Comparison of ENCODE assay signal across 7 mouse cellular contexts in the genomic region with DNA sequence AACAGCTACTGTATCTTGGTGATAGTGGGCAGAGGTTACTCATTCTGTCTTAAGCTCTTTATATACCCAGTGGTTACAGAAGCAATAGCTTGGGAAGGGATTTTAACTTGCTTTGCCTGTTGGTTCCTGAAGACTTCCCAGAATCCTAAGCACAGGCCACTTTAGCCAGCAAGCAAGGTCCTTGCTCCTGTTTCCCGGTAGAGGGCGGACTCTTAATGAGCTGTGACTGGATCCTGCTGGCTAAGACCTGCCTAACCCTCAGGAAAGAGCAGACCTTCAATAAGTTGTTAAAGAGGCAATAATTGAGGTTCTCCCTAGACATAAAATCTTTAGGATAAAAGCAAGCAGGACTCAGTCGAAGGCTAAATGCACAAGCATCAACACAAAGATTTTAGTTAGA.
DNase-seq lines count a peak whose midpoint lies in the region; ATAC-seq and TF ChIP-seq lines count a peak whose summit lies in the region.

No protein-coding gene starts in this region.

- no peak overlapping the region for H3K4me3 ChIP-seq in left cerebral cortex, adult 2 months
- H3K4me3 ChIP-seq in liver, postnatal 0 days (ENCODE audit: low read depth, low read length): no peak overlapping the region

- intact Hi-C loops in left cerebral cortex, adult 2 months (cut with DNase I): loop anchor here (5.0 kb wide), 3 partner anchors 96 to 386 kb away; a partner anchor contains a TSS

- DNase-seq in left cerebral cortex, adult 2 months (ENCODE audit: extremely low spot score in 1 of 2, low spot score in 2 of 2): no peak
- DNase-seq in left cerebral cortex, adult 11 months (ENCODE audit: low spot score): no peak
- DNase-seq in brain, embryonic 14.5 days (ENCODE audit: low read depth): peak; percentile 88
- peak; percentile 71 for DNase-seq in embryo, embryonic 10 days (ENCODE audit: low spot score)
- no peak for DNase-seq in liver, postnatal 0 days
- no peak for DNase-seq in urinary bladder, postnatal 10 days (ENCODE audit: low spot score)

- no peak overlapping the region for H3K4me2 ChIP-seq in liver, postnatal 0 days (ENCODE audit: low read depth, low read length)

- H3K27me3 ChIP-seq in liver, postnatal 0 days (ENCODE audit: insufficient read depth, low read length): no peaks in the 10 kb centered on the region

- H3K36me3 ChIP-seq in liver, postnatal 0 days (replicated peaks; ENCODE audit: insufficient read depth, low read length): no peaks in the 10 kb centered on the region

- no peak overlapping the region for H3K9ac ChIP-seq in liver, postnatal 0 days (replicated peaks)

- no peaks in the 10 kb centered on the region for H3K9me3 ChIP-seq in liver, postnatal 0 days (ENCODE audit: low read length)

- ATAC-seq in liver, postnatal 0 days: no peak
- ATAC-seq in megakaryocyte-erythroid progenitor cell, adult 5-6 weeks (replicated peaks; ENCODE audit: low FRiP score, low TSS enrichment, poor library complexity, severe bottlenecking): no peak

- 16% methylated on average over 3 of the region's 3 CpGs for WGBS in liver, postnatal 0 days (ENCODE audit: insufficient replicate concordance)

- no peaks in the 10 kb centered on the region for H3K4me1 ChIP-seq in liver, postnatal 0 days (ENCODE audit: insufficient read depth)

- peak; percentile 74 for TF ChIP-seq CTCF in left cerebral cortex, adult 2 months (IDR thresholded peaks at IDR 0.05)
- TF ChIP-seq CTCF in brain, embryonic 14.5 days (IDR thresholded peaks at IDR 0.05; ENCODE audit: borderline replicate concordance, extremely low read depth, insufficient read depth, insufficient read length): peak; percentile 82
- TF ChIP-seq CTCF in liver, postnatal 0 days (IDR thresholded peaks at IDR 0.05; ENCODE audit: low read depth): peak; percentile 38; the same call in 1 of the 2 replicates

- no peak overlapping the region for H3K27ac ChIP-seq in left cerebral cortex, adult 2 months
- no peak overlapping the region for H3K27ac ChIP-seq in liver, postnatal 0 days (ENCODE audit: low read depth)

- no peak for TF ChIP-seq EP300 in liver, postnatal 0 days (IDR thresholded peaks at IDR 0.05; ENCODE audit: low read depth)

- TF ChIP-seq POLR2A in brain, embryonic 14.5 days (IDR thresholded peaks at IDR 0.05; ENCODE audit: borderline replicate concordance, extremely low read depth, insufficient read depth, insufficient read length, poor library complexity, severe bottlenecking): no peak

Comparison
In these comparisons a context has a peak if more than half of its experiments do, and no peak if none do; other contexts are left out.
1. DNase-seq: peak in brain, embryonic 14.5 days (single experiment) and embryo, embryonic 10 days (single experiment); none in left cerebral cortex, adult 2 months (0 of 2), left cerebral cortex, adult 11 months (single experiment), liver, postnatal 0 days (single experiment) and urinary bladder, postnatal 10 days (single experiment).
2. Peak in every context shown above with its lines, with median percentiles within 50 percentile points of each other: CTCF ChIP-seq.